Mouse (Mus musculus) heart, postnatal 4 days (tissue): ENCODE data around the gene Mad2l1bp. TPM values are rescaled to one million over a fixed set of nuclear protein-coding genes. Genes with fewer than 3 reads are reported as not detected.
A peak's percentile ranks its signal among the peaks of the same experiment; 100 is the strongest.

Experiments used
- DNase-seq: peaks from one replicate; pipeline ENCODE4 v3.0.0; 2021
- total RNA-seq, 2 experiments: library from RNA; stranded (reverse); gene quantifications; 2 replicates each; pipeline ENCODE4 v1.2.3; 2021

The Mad2l1bp gene
- 10 to 100 TPM; 16.2 to 17.5 TPM for total RNA-seq

DNA sequence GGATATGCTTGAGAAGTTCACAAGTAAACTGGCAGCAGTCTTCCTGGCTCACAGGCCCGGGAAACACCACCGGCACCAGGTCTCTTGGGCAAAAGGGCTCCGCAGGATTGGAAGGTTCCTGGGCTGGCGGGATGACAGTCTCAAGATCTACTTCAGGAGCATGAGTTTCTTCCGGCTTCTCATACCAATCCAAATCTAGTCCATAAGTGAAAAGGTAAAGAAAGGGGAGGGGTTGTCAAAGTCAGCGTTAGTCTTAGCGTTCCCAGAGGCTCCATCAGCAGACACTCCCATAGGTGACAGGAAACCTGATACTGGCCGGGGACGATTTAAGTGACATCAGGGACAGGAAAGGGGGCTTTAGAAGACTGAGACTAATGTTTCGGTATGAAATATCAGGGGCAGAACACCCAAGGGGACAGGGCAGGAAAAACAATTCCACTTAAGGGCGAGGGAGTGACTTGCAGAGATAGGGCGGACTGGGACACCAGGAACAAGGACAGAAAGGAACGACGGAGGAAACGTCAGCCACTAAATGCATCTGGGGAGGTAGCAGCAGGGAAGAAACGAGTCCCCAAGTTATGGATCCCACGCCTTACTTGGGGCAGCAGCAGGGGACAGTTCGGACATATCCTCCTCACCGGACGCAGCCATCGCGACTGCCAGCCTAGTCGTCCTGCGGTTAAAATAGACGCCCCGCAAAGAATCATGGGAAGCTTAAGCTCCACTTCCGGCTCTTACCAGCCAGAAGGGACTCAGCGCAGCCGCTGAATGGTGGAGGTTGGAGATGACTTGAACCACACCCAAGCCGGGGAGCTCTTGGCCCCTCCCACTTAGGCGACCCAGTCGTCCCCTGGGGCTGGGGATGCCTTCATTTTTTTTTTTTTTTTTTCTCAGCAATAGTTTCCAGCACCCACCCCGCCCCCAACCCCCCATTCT is at the start of gene Mad2l1bp:
Gene Mad2l1bp (minus strand): TSS at position 707 of the 936 bp plus-strand sequence.
- peak; percentile 92 for DNase-seq

DNA sequence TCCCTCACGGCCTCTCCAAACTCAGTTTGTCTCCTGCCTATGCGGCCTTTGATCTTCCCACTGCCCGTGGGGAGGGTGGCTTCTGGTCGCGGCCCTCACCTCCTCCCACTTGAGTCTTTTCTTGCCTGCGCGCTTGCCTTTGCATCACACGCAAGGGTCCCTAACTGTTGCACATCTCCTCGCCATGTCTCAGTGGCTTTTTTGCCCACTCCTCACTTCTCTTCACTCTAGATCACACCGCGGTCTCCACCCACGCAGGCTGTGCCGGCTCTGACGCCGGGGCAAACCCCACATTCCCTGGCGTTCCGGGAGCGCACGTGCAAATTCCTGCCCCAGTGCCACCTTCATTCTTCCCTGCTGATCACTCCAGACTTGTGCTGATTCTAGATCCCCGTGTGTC is 49.7 kb upstream of the Mad2l1bp start:
- DNase-seq, result peak; percentile 60

DNA sequence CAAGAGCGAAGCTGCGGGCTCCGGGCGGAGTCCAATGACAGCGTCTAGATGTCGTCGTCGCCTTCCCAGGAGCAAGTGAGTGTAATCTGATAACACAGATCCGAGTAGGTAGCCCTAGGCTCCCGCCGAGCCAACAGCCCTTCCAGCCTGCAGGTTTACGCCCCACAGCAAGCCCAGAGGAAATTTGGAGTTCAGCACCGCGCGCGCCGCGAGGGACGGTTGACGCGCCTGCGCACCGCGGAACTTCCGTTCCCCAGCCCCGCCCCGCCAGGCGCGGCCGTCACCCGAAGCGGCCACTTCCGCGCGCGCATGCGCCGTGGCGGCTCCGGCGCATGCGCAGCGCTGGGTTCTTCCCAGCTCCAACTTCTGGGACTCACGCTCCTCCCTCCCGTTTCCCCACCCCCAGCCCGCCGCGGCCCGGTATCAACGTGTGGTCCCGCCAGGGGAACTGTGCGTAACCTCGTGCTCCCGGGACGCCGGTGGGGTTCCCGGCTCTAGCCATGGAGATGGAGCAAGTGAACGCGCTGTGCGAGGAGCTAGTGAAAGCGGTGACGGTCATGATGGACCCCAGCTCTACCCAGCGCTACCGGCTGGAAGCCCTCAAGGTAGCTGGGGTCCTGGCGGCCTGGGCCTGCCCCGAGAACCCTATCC is 49.2 kb upstream of the Mad2l1bp start, which contains the start of the genes Polh and Xpo5:
Gene Polh (minus strand): TSS at position 225 of the 651 bp plus-strand sequence.
Gene Xpo5 (plus strand): TSS at position 362 of the 651 bp plus-strand sequence.
- DNase-seq, result peak; percentile 95

DNA sequence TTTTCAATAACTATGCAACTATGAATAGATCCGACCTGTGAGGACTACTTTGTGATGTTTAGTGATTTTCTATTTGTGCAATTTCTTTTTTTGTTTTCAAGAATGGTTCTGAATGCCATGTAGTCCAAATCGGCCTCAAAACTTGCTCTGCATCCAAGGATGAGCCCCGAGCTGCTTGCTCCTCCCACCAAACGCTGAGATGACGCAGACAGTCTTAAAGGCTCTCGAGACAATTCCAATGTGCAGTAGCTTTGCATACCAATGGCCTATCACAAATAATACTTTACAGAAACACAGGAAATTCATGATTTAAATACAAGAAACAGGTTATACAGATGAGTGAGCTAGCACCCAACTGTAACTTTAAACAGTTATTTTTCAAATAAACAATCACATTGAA is 47.8 kb upstream of the Mad2l1bp start:
- peak; percentile 6 for DNase-seq

DNA sequence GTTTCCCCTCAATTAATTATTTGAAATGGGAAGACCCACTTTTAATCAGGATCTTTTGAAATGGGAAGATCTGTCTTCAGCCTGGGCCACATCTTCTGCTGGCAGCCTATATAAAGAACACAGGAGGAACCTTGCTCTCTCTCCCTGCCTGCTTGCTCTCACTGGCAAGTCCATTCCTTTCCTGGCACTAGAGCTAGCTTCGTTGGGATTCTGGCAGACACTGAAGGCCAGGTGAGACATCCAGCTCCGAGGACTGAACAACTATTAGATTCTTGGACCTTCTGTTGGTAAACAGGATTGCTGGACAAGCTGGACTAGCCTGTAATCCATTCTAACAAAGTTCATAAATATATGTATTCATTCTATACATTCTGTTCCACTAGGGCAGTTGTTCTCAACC is 35.5 kb upstream of the Mad2l1bp start:
- DNase-seq, result no peak

DNA sequence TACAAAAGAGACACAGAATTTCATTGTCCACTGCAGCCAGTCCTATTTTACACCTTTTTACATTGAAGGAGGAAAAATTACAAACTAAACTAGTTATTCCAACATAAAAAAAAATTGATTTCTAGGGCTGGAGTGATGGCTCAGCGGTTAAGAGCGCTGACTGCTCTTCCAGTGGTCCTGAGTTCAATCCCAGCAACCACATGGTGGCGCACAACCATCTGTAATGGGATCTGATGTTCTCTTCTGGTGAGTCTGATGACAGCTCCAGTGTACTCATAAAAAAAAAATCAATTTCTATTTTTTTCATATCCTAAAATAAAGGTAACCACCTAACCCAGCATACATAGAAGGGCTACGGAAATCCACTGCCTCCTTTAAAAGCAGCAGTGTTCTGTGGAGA is 28.9 kb upstream of the Mad2l1bp start:
- DNase-seq, result no peak

DNA sequence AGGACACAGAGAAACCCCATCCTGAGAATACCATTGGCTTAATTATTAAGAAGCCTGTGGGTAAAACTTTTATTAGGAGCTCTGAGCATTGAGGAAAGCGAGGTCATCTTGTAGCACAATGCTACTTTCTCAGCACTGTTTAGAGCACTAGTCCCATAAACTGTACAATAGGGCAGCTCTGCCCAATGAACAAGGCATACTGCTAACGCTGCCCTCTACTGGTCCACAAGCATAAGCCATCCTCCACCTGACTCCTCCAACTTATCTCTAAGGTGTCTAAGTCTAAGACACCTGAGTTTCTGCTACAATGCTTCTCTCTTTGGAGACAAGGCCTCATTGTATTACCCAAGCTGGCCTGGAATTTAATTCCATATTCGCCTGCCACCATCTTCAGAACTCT is 17.2 kb upstream of the Mad2l1bp start:
- DNase-seq, result no peak

DNA sequence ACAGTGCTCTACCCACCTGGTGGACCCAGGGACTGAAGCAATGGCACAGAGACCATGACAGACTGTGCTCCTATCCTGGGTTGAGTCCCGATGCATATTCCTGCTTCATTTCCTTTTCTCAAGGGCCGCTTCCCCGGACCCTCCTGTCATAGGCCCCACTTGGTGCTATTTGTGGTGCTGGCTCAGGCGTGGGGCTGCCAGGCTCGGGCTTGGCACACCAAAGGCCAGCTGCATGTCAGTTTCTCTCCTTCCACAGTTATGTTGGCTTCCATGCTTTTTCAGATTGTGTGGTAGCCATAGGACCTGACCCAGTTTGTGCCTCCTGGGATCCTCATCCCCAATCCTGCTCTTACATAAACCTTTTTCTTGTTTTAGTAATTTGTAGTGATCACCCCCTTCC is 15.4 kb upstream of the Mad2l1bp start:
- DNase-seq, result no peak

DNA sequence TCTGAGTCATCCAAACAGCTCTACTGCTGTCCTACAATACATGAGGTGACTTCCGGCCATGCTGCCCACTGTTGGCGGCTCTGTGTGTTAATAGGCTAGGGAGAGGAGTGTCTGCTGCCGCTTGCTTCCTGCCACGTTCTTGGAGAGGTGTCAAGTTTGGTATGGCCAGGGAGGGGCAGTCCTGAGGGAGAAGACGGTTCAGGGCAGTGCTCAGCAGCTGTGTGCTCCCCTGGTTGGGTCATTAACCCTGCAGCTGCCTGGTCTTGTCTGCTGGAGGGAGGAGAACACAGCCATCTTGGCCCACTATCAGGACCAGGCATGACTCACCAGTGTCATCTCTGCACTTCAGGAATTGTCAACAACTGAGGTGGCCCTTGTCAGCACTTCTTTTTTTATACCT is 15.0 kb upstream of the Mad2l1bp start:
- DNase-seq, result peak; percentile 32

DNA sequence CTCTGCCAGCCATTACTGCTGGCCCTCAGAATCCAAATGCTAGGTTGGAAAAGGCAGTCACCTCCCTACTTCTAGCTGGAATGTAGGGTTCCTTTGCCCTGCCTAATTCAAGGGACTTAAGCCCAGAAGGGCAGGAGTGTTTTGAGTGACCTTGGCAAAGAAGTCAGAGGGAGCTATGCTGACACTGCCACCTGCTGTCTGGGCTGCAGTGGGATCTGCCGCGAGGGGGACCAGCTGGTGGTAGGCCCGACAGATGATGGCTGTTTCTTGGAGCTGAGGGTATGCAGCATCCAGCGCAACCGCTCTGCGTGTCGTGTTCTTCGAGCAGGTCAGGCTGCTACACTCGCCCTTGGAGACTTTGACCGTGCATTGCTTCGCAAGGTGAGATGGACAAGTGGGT is 13.7 kb upstream of the Mad2l1bp start:
- peak; percentile 62 for DNase-seq

DNA sequence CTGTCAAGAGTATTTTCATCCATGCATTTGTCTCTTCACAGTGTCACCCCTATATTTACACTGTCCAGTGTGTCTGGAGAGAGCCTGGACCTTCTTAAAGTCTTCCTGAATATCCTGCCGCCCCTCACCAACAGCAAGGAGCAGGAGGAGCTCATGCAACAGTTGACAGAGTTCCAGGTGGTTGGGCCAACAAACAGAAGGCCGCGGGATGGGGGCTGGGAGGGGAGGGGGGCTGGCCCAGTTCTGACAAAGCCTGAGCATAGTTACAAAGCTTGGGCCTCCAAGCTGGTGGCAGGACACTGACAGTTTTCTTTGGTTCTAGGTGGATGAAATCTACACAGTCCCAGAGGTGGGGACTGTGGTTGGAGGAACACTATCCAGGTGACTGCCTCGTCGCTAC is 12.9 kb upstream of the Mad2l1bp start:
- no peak for DNase-seq

DNA sequence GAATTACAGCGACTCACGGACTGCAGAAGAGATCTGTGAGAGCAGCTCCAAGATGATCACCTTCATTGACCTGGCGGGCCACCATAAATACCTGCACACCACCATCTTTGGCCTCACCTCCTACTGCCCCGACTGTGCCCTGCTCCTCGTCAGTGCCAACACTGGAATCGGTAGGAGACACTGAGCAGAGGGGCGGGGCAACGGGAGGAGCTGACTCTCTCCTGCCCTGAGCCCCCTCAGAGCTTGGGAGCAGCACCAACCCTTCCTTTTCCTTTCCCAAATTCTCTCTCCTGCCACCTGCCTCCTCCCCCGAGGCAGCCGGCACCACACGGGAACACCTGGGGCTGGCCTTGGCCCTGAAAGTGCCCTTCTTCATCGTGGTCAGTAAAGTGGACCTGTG is 12.1 kb upstream of the Mad2l1bp start:
- no peak for DNase-seq

DNA sequence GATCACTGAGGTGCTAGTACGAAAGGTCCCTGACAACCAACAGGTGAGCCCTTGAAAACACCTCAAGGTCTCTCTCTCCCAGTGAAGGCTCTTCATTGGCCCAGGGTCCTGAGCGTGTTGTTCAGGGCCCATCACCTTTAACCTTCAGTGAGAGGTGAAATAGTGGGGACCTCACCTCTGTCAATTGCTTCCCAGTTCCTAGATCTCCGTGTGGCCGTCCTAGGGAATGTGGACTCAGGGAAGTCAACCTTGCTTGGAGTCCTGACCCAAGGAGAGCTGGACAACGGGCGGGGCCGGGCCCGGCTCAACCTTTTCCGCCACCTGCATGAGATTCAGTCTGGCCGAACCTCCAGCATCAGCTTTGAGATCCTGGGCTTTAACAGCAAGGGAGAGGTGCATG is 11.4 kb upstream of the Mad2l1bp start:
- no peak for DNase-seq

DNA sequence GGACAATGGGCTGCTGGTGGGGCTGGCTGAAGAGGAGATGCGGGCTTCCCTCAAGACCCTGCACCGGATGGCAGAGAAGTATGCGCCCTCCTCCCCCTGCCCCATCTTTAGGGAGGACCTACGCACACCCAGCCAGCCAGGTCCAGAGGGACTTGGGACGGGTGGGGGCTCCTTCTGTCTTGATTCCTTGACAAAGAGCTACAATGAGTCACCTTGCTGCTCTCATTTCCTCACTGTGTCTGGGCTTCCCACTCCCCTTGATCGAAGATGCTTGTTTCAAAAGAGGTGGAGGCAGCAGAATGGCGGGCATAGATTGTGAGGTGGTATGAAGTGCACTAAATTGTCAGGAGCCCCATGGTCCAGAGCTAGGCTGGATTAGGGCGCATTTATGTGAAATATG is 10.9 kb upstream of the Mad2l1bp start:
- no peak for DNase-seq

DNA sequence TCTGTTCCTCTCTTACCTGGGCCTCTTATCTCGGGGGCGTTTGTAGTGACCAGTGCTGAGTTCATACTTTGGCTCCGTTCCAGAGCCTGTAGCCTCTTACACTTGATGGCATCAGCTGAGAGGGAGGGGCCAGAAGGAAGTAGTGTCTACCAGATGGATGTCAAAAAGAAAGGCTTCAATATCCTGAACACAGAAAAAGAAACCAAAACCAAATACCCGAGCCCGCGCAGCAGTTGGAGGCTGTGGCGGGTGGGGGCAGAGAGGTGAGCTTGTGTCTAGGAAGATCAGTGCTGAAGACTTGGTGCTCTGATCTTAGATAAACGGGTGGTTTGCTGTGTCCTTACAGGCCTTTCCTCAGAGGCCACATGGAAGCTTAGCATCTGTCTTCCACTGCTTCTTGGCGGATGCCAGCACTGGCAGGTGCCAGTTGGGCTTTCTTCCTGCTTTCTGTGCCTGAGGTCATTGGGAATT is 9.6 kb upstream of the Mad2l1bp start:
- no peak for DNase-seq

DNA sequence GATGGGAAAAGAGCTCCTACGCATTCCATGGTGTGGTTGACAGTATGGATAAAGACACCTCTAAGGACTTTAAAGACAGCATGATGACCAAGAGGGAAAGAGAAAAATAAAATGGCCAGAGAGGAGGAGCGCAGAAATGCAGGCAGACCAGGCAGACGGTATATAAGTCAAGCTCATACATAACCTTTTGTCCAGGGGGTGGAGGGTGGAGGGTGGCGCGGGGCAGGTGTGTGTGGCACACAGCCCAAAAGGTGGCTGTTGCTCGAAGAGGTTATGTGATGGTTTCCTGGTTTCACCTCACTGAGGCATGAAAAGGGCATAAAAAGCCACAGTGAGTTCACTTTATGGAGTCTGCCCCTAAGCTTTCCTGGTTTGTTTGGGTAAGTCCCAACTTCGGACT is 9.2 kb upstream of the Mad2l1bp start:
- DNase-seq, result no peak

DNA sequence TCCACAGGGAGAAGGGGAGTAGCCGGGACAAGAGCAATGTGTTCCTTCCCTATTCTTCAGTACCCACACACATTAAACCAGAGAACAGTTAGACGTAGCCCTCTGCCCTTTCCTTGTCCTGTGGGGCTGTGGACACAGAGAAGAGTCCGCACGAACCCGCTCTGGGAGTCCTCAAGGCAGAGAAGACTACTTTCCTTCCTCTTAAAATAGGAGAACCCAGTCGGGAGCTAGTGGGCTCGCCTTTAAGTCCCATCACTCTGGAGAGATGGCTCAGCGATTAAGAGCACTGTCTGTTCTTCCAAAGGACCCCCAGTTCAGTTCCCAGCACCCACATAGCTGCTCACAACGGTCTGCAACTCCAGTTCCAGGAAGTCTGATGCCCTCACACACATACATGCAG is 8.4 kb upstream of the Mad2l1bp start:
- DNase-seq, result no peak

DNA sequence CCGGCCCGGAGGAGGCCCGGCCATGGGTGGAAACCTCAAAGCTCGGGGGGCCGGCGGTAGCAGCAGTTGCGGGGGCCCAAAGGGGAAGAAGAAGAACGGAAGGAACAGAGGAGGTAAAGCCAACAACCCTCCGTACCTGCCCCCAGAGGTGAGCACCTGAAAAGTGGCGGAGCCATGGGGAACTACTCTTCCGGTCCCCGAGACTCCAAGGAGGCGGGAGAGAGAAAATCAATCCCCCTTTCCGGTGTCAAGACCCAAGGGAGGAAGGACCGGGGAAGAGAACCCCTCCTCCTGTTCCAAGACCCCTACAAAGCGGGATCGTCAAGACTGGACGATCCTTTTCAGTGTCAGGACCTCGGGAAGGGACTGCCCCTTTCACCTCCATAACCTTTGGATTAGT is 7.8 kb upstream of the Mad2l1bp start:
- no peak for DNase-seq

DNA sequence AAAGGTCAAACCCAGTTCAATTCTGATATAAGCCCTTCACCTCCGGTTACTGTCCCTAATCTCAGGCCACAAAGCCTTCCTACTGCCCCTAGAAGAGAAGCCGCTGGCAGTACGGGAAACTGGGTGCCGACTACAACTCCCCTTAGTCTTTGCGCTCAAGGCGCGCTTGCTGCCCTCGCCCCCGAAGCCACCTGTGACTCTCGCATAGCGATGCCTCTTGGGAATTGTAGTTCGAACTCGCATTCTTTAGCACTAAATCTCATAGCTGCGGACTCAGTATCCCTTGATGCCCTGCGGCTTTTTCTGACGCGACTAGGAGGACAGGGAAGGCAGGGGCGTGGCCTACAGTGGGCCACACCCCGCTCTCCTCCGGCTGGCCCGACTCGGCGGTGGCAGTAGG is 7.3 kb upstream of the Mad2l1bp start, which contains the start of gene Gtpbp2:
Gene Gtpbp2 (plus strand): TSS at position 347 of the 400 bp plus-strand sequence.
- peak; percentile 95 for DNase-seq

DNA sequence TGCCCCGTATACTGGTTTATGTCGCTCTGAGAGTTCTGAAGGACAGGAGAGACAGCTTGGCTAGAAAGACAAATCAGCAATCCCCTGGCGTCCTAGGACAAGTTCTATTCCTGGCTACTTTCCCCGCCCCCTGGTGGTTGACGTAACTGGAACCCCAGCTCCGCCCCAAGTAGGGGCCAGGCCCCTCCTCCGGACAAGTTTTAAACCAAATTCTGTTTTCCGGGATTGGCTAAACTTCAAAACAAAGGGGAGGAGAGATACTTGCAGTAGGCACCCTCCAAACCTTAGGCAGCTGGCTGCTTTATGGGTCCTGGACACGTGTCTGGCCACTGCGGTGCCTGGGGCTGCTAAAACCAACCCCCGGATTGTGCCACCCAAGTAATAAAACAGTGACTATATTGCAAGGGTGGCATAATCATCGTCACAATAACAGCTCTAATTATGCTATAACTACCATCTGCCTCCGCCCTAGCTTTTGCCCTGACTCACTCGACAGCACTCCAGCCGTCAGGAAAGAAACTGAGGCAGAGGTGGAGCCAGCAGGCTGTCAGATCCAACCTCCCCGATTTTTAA is 6.8 kb upstream of the Mad2l1bp start:
- DNase-seq, result peak; percentile 96

DNA sequence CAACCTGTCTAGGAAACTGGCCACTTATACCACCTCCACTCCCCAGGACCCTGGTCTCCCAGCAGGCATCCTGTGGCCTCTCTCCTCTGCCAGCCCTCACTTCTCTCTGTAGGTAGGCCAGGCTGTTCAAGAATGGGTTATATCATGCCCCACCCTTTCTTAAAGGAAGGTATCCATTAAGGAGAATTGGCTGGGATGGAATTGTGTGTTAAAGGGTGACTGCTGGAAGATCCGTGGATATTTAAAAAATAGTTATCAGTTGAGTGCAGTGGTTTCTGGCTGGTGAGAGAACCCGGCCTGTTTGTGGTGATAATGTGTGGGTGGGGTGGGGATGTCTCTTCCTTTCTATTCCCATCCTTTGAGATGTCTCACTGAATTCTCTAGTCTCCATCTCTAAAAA is 5.9 kb upstream of the Mad2l1bp start:
- DNase-seq, result no peak

DNA sequence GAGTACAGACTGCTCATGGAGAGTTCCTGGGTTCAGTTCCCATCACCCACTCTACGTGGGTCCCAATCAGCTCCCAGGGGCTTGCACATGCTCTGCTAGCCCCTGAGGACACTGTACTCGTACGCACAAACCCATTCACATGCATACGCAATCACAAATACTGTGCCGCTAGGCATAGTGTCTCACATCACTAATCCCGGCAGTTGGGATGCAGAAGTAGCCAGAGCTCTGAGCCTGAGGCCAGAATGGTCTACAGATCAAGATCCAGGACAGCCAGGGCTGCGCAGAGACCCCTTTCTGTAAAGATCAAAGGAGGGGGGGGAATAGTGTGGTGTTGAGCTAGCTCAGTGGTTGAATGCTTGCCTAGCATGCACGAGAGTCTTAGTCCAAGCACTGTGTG is 3.8 kb upstream of the Mad2l1bp start:
- no peak for DNase-seq

DNA sequence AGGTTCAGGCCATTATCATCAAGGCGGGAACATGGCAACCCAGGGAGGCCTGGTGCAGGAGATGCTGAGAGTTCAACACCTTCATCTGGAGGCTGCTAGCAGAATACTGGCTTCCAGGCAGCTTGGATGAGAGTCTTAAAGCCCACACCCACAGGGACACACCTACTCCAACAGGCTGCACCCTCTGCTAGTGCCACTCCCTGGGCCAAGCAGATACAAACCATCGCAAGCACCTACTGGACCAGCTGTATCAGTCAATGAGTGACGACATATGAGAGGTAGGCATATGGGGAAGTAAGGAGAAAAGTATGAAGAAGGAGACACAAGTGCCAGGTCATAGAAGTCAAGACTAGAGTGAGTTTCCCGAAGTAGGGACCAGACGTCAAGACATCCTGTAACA is 3.3 kb upstream of the Mad2l1bp start:
- no peak for DNase-seq
